Mouse (Mus musculus) erythroid progenitor cell, adult 5-6 weeks (primary cell): Measurements from ENCODE around the gene Sec24a. TPM values are rescaled to one million over a fixed set of nuclear protein-coding genes. Genes with fewer than 3 reads are reported as not detected.
"Not testable (repeated sequence)": the region's sequence is repeated elsewhere in the genome, so short reads cannot be mapped to it uniquely, and the experiment has no call there.

Experiments
- ATAC-seq: replicated peaks from 2 replicates; pipeline ENCODE4 v1.8.0; 2016; ENCODE audit warnings: moderate number of reproducible peaks, mild to moderate bottlenecking, moderate TSS enrichment, inconsistent platforms; ENCODE audit not compliant: poor library complexity, low FRiP score, severe bottlenecking
- total RNA-seq, 2 experiments: library from RNA; stranded (forward) in 1 of 2; stranded (reverse) in 1 of 2; fragments of 150-400 nt in 1 of 2; fragments of 186-747, 209-891 nt in 1 of 2; gene quantifications; 2 replicates each; pipeline versions ENCODE4 v1.2.3 to v1.2.4; 2015 to 2017; ENCODE audit warnings: low replicate concordance in 2 of 2

The Sec24a gene
- total RNA-seq, 2 experiments from 2014 or later = 2.5 to 11.7 TPM

- no peak for ATAC-seq
These were observed 521 bp upstream of the Sec24a start for GRCm38 (mm10) chr11:51763955-51764354.

- ATAC-seq = no peak
These were observed 2.2 kb downstream of the Sec24a start for GRCm38 (mm10) chr11:51761241-51761640.

- no peak for ATAC-seq
These were observed 3.3 kb downstream of the Sec24a start for GRCm38 (mm10) chr11:51759941-51760657.

GRCm38 (mm10) chr11:51759251-51759650, 4.2 kb downstream of the Sec24a start:
- ATAC-seq = no peak

GRCm38 (mm10) chr11:51758207-51758606, 5.2 kb downstream of the Sec24a start:
- not testable (repeated sequence) for ATAC-seq

- ATAC-seq = no peak
These were observed 5.8 kb downstream of the Sec24a start for GRCm38 (mm10) chr11:51757625-51758024.

- ATAC-seq = no peak
These were observed 6.4 kb downstream of the Sec24a start for GRCm38 (mm10) chr11:51757023-51757422.

GRCm38 (mm10) chr11:51756352-51756771, 7.1 kb downstream of the Sec24a start:
- ATAC-seq = peak; percentile 98

GRCm38 (mm10) chr11:51755621-51756311, 7.7 kb downstream of the Sec24a start:
- peak; percentile 68 for ATAC-seq

GRCm38 (mm10) chr11:51751623-51752225, 11.7 kb downstream of the Sec24a start:
- ATAC-seq = not testable (repeated sequence)

GRCm38 (mm10) chr11:51746096-51746495, 17.3 kb downstream of the Sec24a start:
- no peak for ATAC-seq

- peak; percentile 58; the same call in 1 of the 2 replicates for ATAC-seq
These were observed 22.7 kb downstream of the Sec24a start for GRCm38 (mm10) chr11:51740701-51741100.

- peak; percentile 82 for ATAC-seq
These were observed 24.6 kb downstream of the Sec24a start for GRCm38 (mm10) chr11:51738651-51739403.

GRCm38 (mm10) chr11:51734218-51734617, 29.2 kb downstream of the Sec24a start:
- ATAC-seq = not testable (repeated sequence)

- ATAC-seq = no peak
These were observed 30.6 kb downstream of the Sec24a start for GRCm38 (mm10) chr11:51732883-51733282.

- ATAC-seq = no peak
These were observed 42.4 kb downstream of the Sec24a start for GRCm38 (mm10) chr11:51721066-51721465.

- no peak for ATAC-seq
These were observed 56.4 kb downstream of the Sec24a start for GRCm38 (mm10) chr11:51707080-51707479.

- ATAC-seq = no peak
These were observed 57.0 kb downstream of the Sec24a start for GRCm38 (mm10) chr11:51706451-51706850.

GRCm38 (mm10) chr11:51703379-51703998, 59.9 kb downstream of the Sec24a start:
- ATAC-seq = no peak; the same call in 1 of the 2 replicates

- no peak for ATAC-seq
These were observed 60.6 kb downstream of the Sec24a start for GRCm38 (mm10) chr11:51702831-51703230.
